8 mouse cellular contexts compared by ENCODE assay signal in the genomic region with DNA sequence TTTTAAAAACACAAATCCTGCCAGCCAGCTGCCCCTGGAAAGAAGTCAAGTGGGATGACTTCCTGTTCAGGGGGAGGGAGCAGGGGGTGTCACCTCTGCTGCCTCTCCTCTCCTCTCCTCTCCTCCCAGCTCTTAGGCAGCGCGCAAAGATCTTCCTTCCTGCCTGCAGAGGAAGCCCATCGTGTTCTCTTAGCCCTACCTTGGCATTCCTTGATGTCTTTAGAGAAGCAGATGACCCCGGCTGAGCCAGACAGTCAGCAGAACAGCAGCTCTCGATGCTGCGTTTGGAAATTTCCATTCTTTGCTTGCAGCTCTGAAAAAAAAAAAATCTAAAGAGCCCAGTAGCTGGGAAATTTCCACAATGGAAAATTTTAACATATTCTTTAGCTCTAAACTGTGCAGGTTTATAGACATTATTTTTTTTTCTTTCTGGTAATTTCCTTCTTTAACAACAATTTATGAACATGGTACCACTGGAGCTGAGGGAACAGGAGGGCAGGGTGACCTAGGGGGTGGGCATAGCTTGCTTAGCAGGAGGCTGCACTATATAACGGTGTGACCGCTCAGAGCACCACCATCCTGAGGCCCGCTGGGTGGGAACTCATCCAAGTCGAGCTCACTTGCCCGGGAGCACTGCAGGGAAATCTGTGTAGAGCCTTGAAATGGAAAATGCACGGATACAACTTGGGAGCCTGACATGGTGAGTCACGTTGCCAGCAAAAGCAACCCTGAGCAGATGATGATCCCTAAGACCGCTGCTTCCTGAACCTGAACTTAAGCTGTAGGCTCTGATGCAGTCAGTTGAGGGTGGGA.
DNase-seq lines count a peak whose midpoint lies in the region; ATAC-seq and TF ChIP-seq lines count a peak whose summit lies in the region.

No protein-coding gene starts in this region.

- H3K9me3 ChIP-seq in stomach, embryonic 16.5 days (replicated peaks; ENCODE audit: control insufficient read depth, low read length), result no peaks in the 10 kb centered on the region

- H3K9ac ChIP-seq in stomach, embryonic 16.5 days (ENCODE audit: low read length), result no peak overlapping the region

- no peaks in the 10 kb centered on the region for H3K27me3 ChIP-seq in kidney, adult 2 months (replicated peaks; ENCODE audit: control insufficient read depth, insufficient read depth, low read length)
- no peaks in the 10 kb centered on the region for H3K27me3 ChIP-seq in stomach, embryonic 16.5 days (ENCODE audit: control insufficient read depth, insufficient read depth, low read length)

- H3K4me2 ChIP-seq in stomach, embryonic 16.5 days (ENCODE audit: low read depth, low read length), result 0 out of 2 replicates have a peak overlapping the region, but pooled peaks have one; percentile 9

- peak overlapping the region; percentile 81 for H3K27ac ChIP-seq in kidney, adult 2 months (ENCODE audit: insufficient read depth, low read depth, low read length)
- H3K27ac ChIP-seq in stomach, embryonic 16.5 days (ENCODE audit: low read length), result no peak overlapping the region

- no peak for TF ChIP-seq POLR2A in kidney, adult 2 months (IDR thresholded peaks at IDR 0.05; ENCODE audit: low read depth, low read length)

- 0 out of 2 replicates have a peak, but pooled peaks cover 1% of the 10 kb centered on the region for H3K36me3 ChIP-seq in kidney, adult 2 months (ENCODE audit: control insufficient read depth, insufficient read depth, low read length)
- H3K36me3 ChIP-seq in stomach, embryonic 16.5 days (ENCODE audit: control insufficient read depth, insufficient read depth, low read length), result no peaks in the 10 kb centered on the region

- ATAC-seq in stomach, embryonic 16.5 days (ENCODE audit: insufficient read depth, low FRiP score), result no peak
- ATAC-seq in monocyte, adult 5-6 weeks (replicated peaks; ENCODE audit: insufficient number of reproducible peaks, low FRiP score, low TSS enrichment, poor library complexity, severe bottlenecking), result no peak

- peak; percentile 62 to 79 for DNase-seq in left cerebral cortex, adult 18-20 months (ENCODE audit: low spot score in 2 of 2)
- DNase-seq in left cerebral cortex, postnatal 14 days (ENCODE audit: low spot score in 2 of 2), result no peak
- peak; percentile 27 for DNase-seq in adipocyte (ENCODE audit: low spot score)
- peak; percentile 40 for DNase-seq in embryo, embryonic 10.5 days (ENCODE audit: low spot score)
- DNase-seq in kidney, adult 2 months, result peak; percentile 88
- DNase-seq in ovary, adult 18-20 months (ENCODE audit: low spot score), result no peak

- peak overlapping the region; percentile 24 for H3K4me3 ChIP-seq in kidney, adult 2 months (ENCODE audit: insufficient read depth, low read depth, low read length)
- H3K4me3 ChIP-seq in stomach, embryonic 16.5 days (replicated peaks; ENCODE audit: low read length), result no peak overlapping the region

- 21% methylated on average over 14 of the region's 14 CpGs for WGBS in kidney, adult 2 months
- WGBS in stomach, embryonic 16.5 days, result 35% methylated on average over 14 of the region's 14 CpGs

- H3K4me1 ChIP-seq in kidney, adult 2 months (ENCODE audit: control insufficient read depth, insufficient read depth, low read length), result peaks cover 4% of the 10 kb centered on the region; the same call in 1 of the 2 replicates
- H3K4me1 ChIP-seq in stomach, embryonic 16.5 days (ENCODE audit: control insufficient read depth, insufficient read depth, low read length), result peaks cover 4% of the 10 kb centered on the region

- no peak for TF ChIP-seq CTCF in kidney, adult 2 months (conservative IDR thresholded peaks at IDR 0.05; ENCODE audit: insufficient read depth, insufficient read length, low read depth, low read length)

- intact Hi-C loops in left cerebral cortex, postnatal 14 days (cut with DNase I), result no loop called here

Comparison
In these comparisons a context has a peak if more than half of its experiments do, and no peak if none do; other contexts are left out.
1. DNase-seq: peak in left cerebral cortex, adult 18-20 months (2 of 2), adipocyte (single experiment), embryo, embryonic 10.5 days (single experiment) and kidney, adult 2 months (single experiment); none in left cerebral cortex, postnatal 14 days (0 of 2) and ovary, adult 18-20 months (single experiment).